In the genomic region with DNA sequence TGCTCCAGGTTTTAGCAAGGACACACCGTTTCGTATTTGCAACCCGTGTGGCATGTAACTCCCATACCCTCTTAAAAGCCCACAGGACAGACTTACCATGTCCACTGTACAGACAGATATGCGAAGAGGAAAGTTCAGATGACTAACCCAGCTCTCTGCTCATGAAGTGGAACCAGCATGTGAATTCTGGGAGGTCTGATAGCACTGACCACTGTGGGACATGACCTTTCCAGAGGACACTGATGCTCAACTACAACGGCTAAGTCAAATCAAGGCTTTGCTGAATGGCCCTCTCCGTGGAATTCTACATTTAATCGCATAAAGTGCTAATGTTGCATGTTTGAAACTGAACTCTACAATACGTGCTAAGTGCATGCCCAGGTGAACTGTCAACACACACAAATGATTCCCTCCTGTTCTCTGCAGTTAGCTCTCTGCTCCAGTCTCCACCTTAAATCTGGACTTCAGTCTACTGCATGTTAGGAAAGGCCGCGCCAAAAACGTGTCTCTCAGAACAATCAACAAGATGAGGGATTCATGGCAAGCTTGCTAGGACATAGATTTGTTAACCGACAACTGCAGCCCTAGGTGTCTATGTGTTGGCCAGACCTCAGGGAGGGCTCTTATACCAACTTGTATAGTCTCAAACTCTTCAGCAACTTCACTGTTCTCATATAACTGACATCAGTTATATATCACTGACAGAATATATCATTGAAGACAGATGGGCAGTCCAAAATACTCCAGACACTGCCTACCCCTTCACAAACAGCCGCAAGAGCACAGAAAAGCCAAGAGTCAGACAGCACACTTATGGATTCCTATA, we compare ENCODE assay signal across 8 mouse cellular contexts. TPM values are rescaled to one million over a fixed set of nuclear protein-coding genes. Genes with fewer than 3 reads are reported as not detected.
DNase-seq lines count a peak whose midpoint lies in the region; ATAC-seq and TF ChIP-seq lines count a peak whose summit lies in the region.

No protein-coding gene starts in this region.

- no peaks in the 10 kb centered on the region for H3K9me3 ChIP-seq in heart, embryonic 16.5 days (replicated peaks; ENCODE audit: control insufficient read depth, low read length)
- H3K9me3 ChIP-seq in liver, embryonic 15.5 days (replicated peaks): no peaks in the 10 kb centered on the region

- peaks cover 4% of the 10 kb centered on the region for H3K36me3 ChIP-seq in testis, adult 2 months (ENCODE audit: control insufficient read depth, insufficient read depth, low read length)
- H3K36me3 ChIP-seq in heart, embryonic 16.5 days (ENCODE audit: control insufficient read depth, insufficient read depth): peaks cover 33% of the 10 kb centered on the region
- H3K36me3 ChIP-seq in liver, embryonic 15.5 days (replicated peaks): peaks cover 50% of the 10 kb centered on the region

- TF ChIP-seq CTCF in testis, adult 2 months (IDR thresholded peaks at IDR 0.05; ENCODE audit: control insufficient read depth, insufficient read depth, insufficient replicate concordance, low read depth, low read length): no peak

- H3K27me3 ChIP-seq in testis, adult 2 months (ENCODE audit: control insufficient read depth, insufficient read depth, low read length): no peaks in the 10 kb centered on the region
- H3K27me3 ChIP-seq in heart, embryonic 16.5 days (ENCODE audit: control insufficient read depth, insufficient read depth, low read length): no peaks in the 10 kb centered on the region
- no peaks in the 10 kb centered on the region for H3K27me3 ChIP-seq in liver, embryonic 15.5 days

- DNase-seq in cerebellum, adult 11 months: no peak
- no peak for DNase-seq in testis, postnatal 14 days (ENCODE audit: low spot score)
- DNase-seq in testis, postnatal 10 days (ENCODE audit: low spot score): peak; percentile 59
- DNase-seq in layer of hippocampus, postnatal 10 days (ENCODE audit: low spot score in 2 of 2): no peak

- peaks cover 18% of the 10 kb centered on the region for H3K4me1 ChIP-seq in testis, adult 2 months (ENCODE audit: control insufficient read depth, insufficient read depth, low read length)
- H3K4me1 ChIP-seq in heart, embryonic 16.5 days (ENCODE audit: control insufficient read depth, insufficient read depth, low read length): peaks cover 17% of the 10 kb centered on the region
- peaks cover 42% of the 10 kb centered on the region for H3K4me1 ChIP-seq in liver, embryonic 15.5 days (replicated peaks)

- TF ChIP-seq POLR2A in testis, adult 2 months (IDR thresholded peaks at IDR 0.05; ENCODE audit: control insufficient read depth, low read depth, low read length): no peak

- 60% methylated on average over 13 of the region's 13 CpGs for WGBS in heart, embryonic 16.5 days
- 56% methylated on average over 13 of the region's 13 CpGs for WGBS in liver, embryonic 15.5 days (ENCODE audit: insufficient replicate concordance)

- peak overlapping the region; percentile 3; the same call in 1 of the 2 replicates for H3K4me3 ChIP-seq in testis, adult 2 months (ENCODE audit: control insufficient read depth, low read depth, low read length)
- peak overlapping the region; percentile 64 for H3K4me3 ChIP-seq in heart, embryonic 16.5 days (ENCODE audit: low read length)
- H3K4me3 ChIP-seq in liver, embryonic 15.5 days (replicated peaks): peak overlapping the region; percentile 60

- peak overlapping the region; percentile 86 for H3K9ac ChIP-seq in heart, embryonic 16.5 days (ENCODE audit: low read length)
- H3K9ac ChIP-seq in liver, embryonic 15.5 days: peak overlapping the region; percentile 68

- H3K27ac ChIP-seq in testis, adult 2 months (ENCODE audit: control insufficient read depth, insufficient read depth, low read depth, low read length): no peak overlapping the region
- peak overlapping the region; percentile 90 for H3K27ac ChIP-seq in heart, embryonic 16.5 days (ENCODE audit: low read length)
- peak overlapping the region; percentile 84 for H3K27ac ChIP-seq in liver, embryonic 15.5 days (replicated peaks)

- peak overlapping the region; percentile 71 for H3K4me2 ChIP-seq in heart, embryonic 16.5 days (ENCODE audit: low read depth, low read length)
- peak overlapping the region; percentile 66 for H3K4me2 ChIP-seq in liver, embryonic 15.5 days

- peak; percentile 0; the same call in 1 of the 2 replicates for ATAC-seq in cerebellum, adult (ENCODE audit: insufficient number of reproducible peaks, low FRiP score, low TSS enrichment)
- no peak for ATAC-seq in heart, embryonic 16.5 days (replicated peaks; ENCODE audit: extremely low read depth, insufficient read depth, low FRiP score)
- no peak for ATAC-seq in liver, embryonic 15.5 days (ENCODE audit: insufficient read depth)

RNA-seq across cellular contexts. Expression of a gene that starts 1.5 kb away (rescaled TPM):
- polyA plus RNA-seq in testis, adult 2 months (2012; rRNA removed): 29.1 and 34.3 TPM in 2 replicates
- 108 and 117 TPM in 2 replicates for polyA plus RNA-seq in heart, embryonic 16.5 days (2015; fragmentation: Nextera tagmentation; extraction: Ambion mirVana)
- 62.7 and 70.9 TPM in 2 replicates for polyA plus RNA-seq in liver, embryonic 15.5 days (2015; fragmentation: Nextera tagmentation; extraction: Ambion mirVana)
- total RNA-seq in layer of hippocampus, postnatal 10 days (2021): 10 to 100 TPM; 44.8 to 49.1 TPM

RNA-seq across cellular contexts. Expression of a gene that starts 1.6 kb away (rescaled TPM):
- 4.3 and 4.7 TPM in 2 replicates for polyA plus RNA-seq in testis, adult 2 months (2012; rRNA removed)
- polyA plus RNA-seq in heart, embryonic 16.5 days (2015; fragmentation: Nextera tagmentation; extraction: Ambion mirVana): not detected in 2 replicates
- polyA plus RNA-seq in liver, embryonic 15.5 days (2015; fragmentation: Nextera tagmentation; extraction: Ambion mirVana): not detected in 2 replicates
- under 1 TPM; 0.51 to 0.71 TPM for total RNA-seq in layer of hippocampus, postnatal 10 days (2021)

RNA-seq across cellular contexts. Expression of a gene that starts 49.1 kb away (rescaled TPM):
- 116 and 122 TPM in 2 replicates for polyA plus RNA-seq in testis, adult 2 months (2012; rRNA removed)
- 0.60 and 0.85 TPM in 2 replicates for polyA plus RNA-seq in heart, embryonic 16.5 days (2015; fragmentation: Nextera tagmentation; extraction: Ambion mirVana)
- 0.28 and 0.73 TPM in 2 replicates for polyA plus RNA-seq in liver, embryonic 15.5 days (2015; fragmentation: Nextera tagmentation; extraction: Ambion mirVana)
- under 1 TPM; 0.07 to 0.87 TPM for total RNA-seq in layer of hippocampus, postnatal 10 days (2021)

Comparison
In these comparisons a context has a peak if more than half of its experiments do, and no peak if none do; other contexts are left out.
1. H3K4me3 ChIP-seq: peak in every context shown above with its lines; median percentile 64 in heart, embryonic 16.5 days; 60 in liver, embryonic 15.5 days; 3 in testis, adult 2 months.
2. RNA of a gene that starts 49.1 kb away (polyA plus RNA-seq): 116 to 122 TPM in testis, adult 2 months; 0.60 to 0.85 TPM in heart, embryonic 16.5 days and 0.28 to 0.73 TPM in liver, embryonic 15.5 days; every median in the first group is over 10 times any median in the second.